Mouse (Mus musculus): ENCODE measurements around the gene Coa4.

DNA sequence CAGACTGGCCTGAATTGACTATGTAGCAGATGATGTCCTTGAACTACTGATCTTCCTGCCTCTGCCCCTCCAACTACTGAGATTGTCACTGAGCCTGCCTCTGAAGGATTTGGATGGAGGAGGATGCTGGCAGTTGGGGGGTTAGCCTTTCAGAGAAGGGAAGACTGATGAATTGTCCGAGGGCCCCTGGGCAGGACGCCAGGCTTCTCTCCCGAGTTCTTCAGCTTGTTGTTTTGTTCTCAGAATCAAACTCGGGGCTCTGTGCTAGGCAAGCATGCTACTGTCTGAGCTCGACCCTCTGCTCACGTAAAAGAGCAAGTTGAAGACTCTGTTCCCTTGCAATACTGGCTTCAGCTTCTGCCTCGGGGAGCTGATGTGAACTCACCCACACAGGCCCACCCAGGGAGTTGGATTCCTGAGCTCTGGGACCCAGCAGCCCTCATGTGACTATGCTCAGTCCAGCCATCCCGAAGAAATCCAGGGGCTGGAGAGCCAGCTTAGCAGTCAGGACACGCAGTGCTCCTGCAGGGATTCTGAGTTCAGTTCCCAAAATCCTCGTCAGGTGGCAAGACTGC lies 48.3 kb upstream of the Coa4 start:
- TF ChIP-seq CTCF (IDR thresholded peaks at IDR 0.05; ENCODE audit: low read depth, low read length) = no peak
- no peak for TF ChIP-seq POLR2A (IDR thresholded peaks at IDR 0.05; ENCODE audit: borderline replicate concordance, low read depth, low read length)
